Mouse (Mus musculus) midbrain, embryonic 11.5 days (tissue): Measurements from ENCODE around the gene Pou2f1. TPM values are rescaled to one million over a fixed set of nuclear protein-coding genes. Genes with fewer than 3 reads are reported as not detected.
"Not testable (repeated sequence)": the region's sequence is repeated elsewhere in the genome, so short reads cannot be mapped to it uniquely, and the experiment has no call there.

Experiments used
- ATAC-seq: fragments of 200-750 bp; cut with Nextera tagmentation; 2 replicates; pipeline ENCODE4 v1.8.0; 2017; ENCODE audit warnings: moderate TSS enrichment, moderate library complexity; ENCODE audit not compliant: low FRiP score
- DNase-seq: peaks from one replicate; pipeline ENCODE4 v3.0.0; 2015; ENCODE audit warnings: low spot score; ENCODE audit errors: missing footprints
- H3K27ac ChIP-seq: fragments of 300-500 bp; sonication (generic); 2 replicates; pipeline ENCODE4 v1.5.1; 2014; ENCODE audit warnings: low read depth, low read length
- H3K27me3 ChIP-seq: fragments of 300-500 bp; sonication (generic); 2 replicates; pipeline ENCODE4 v1.6.1; 2014; ENCODE audit warnings: mild to moderate bottlenecking, low read length, moderate library complexity, mixed read lengths; ENCODE audit not compliant: control insufficient read depth, insufficient read depth
- H3K36me3 ChIP-seq: fragments of 300-500 bp; sonication (generic); 2 replicates; pipeline ENCODE4 v1.6.1; 2014; ENCODE audit warnings: mild to moderate bottlenecking, low read length, moderate library complexity, mixed read lengths; ENCODE audit not compliant: control insufficient read depth, insufficient read depth
- H3K4me1 ChIP-seq: fragments of 300-500 bp; sonication (generic); 2 replicates; pipeline ENCODE4 v1.6.1; 2014; ENCODE audit warnings: low read length; ENCODE audit not compliant: control insufficient read depth, insufficient read depth
- H3K4me2 ChIP-seq: fragments of 300-500 bp; sonication (generic); 2 replicates; pipeline ENCODE4 v1.6.1; 2014; ENCODE audit warnings: mild to moderate bottlenecking, moderate library complexity
- H3K4me3 ChIP-seq: fragments of 300-500 bp; sonication (generic); 2 replicates; pipeline ENCODE4 v1.5.1; 2014; ENCODE audit warnings: low read depth, low read length
- H3K9ac ChIP-seq: fragments of 300-500 bp; sonication (generic); 2 replicates; pipeline ENCODE4 v1.6.1; 2014; ENCODE audit warnings: low read length
- H3K9me3 ChIP-seq: fragments of 300-500 bp; sonication (generic); 2 replicates; pipeline ENCODE4 v1.6.1; 2016; ENCODE audit warnings: low read length; ENCODE audit not compliant: control insufficient read depth
- WGBS: fragments of 180-500 bp; shearing (Covaris S2); extraction: QIAGEN DNeasy Blood & Tissue Kit; methylation state at CpG from one replicate; pipeline ENCODE4 v1.1.7; 2014; 5-methylcytosine and 5-hydroxymethylcytosine counted together
- polyA plus RNA-seq: library from polyadenylated mRNA; unstranded; fragments of >200 nt; fragmentation: Nextera tagmentation; extraction: Ambion mirVana; gene quantifications from 2 replicates; pipeline ENCODE4 v1.2.1, GENCODE M21; 2014

Pou2f1 gene
- polyA plus RNA-seq, 1 experiment from 2014 or later: 32.1 TPM

- H3K36me3 ChIP-seq, H3K27me3 ChIP-seq, ATAC-seq, H3K9me3 ChIP-seq, H3K27ac ChIP-seq, H3K4me2 ChIP-seq, H3K4me3 ChIP-seq, H3K9ac ChIP-seq: not testable (repeated sequence)
- WGBS: 91% methylated on average over 6 of the region's 7 CpGs
- DNase-seq: peak; percentile 45
- H3K4me1 ChIP-seq: peaks cover 12% of the 10 kb centered on the region
These were observed 7.3 kb downstream of the Pou2f1 start for GRCm38 (mm10) chr1:165995011-165995660.

- H3K9ac ChIP-seq: no peak overlapping the region
- H3K9me3 ChIP-seq: no peaks in the 10 kb centered on the region
- WGBS: 92% methylated on average over 1 of the region's 1 CpGs
- H3K4me2 ChIP-seq: no peak overlapping the region
- DNase-seq (no peak), ATAC-seq (no peak)
- H3K4me3 ChIP-seq: no peak overlapping the region
- H3K27me3 ChIP-seq: no peaks in the 10 kb centered on the region
- no peaks in the 10 kb centered on the region for H3K36me3 ChIP-seq
- H3K4me1 ChIP-seq: peaks cover 5% of the 10 kb centered on the region
- H3K27ac ChIP-seq: no peak overlapping the region
These were observed 8.2 kb downstream of the Pou2f1 start for GRCm38 (mm10) chr1:165994279-165994678.

GRCm38 (mm10) chr1:165993270-165994156, 9.0 kb downstream of the Pou2f1 start:
- WGBS: 84% methylated on average over 6 of the region's 6 CpGs
- no peak overlapping the region for H3K27ac ChIP-seq
- H3K4me3 ChIP-seq: no peak overlapping the region
- ATAC-seq (no peak), DNase-seq (peak; percentile 61)
- H3K4me1 ChIP-seq: peaks cover 5% of the 10 kb centered on the region
- no peaks in the 10 kb centered on the region for H3K9me3 ChIP-seq
- no peaks in the 10 kb centered on the region for H3K36me3 ChIP-seq
- H3K4me2 ChIP-seq: no peak overlapping the region
- H3K27me3 ChIP-seq: no peaks in the 10 kb centered on the region
- H3K9ac ChIP-seq: no peak overlapping the region

- no peaks in the 10 kb centered on the region for H3K27me3 ChIP-seq
- no peak overlapping the region for H3K9ac ChIP-seq
- no peaks in the 10 kb centered on the region for H3K9me3 ChIP-seq
- H3K4me3 ChIP-seq: no peak overlapping the region
- peak; percentile 47 for DNase-seq
- WGBS: 79% methylated on average over 2 of the region's 2 CpGs
- no peak for ATAC-seq
- H3K36me3 ChIP-seq: no peaks in the 10 kb centered on the region
- peaks cover 3% of the 10 kb centered on the region; the same call in 1 of the 2 replicates for H3K4me1 ChIP-seq
- H3K4me2 ChIP-seq: no peak overlapping the region
- H3K27ac ChIP-seq: no peak overlapping the region
These were observed 13.9 kb downstream of the Pou2f1 start for GRCm38 (mm10) chr1:165988536-165988935.

- H3K27ac ChIP-seq: no peak overlapping the region
- no peaks in the 10 kb centered on the region for H3K9me3 ChIP-seq
- 94% methylated on average over 2 of the region's 2 CpGs for WGBS
These were observed 14.4 kb downstream of the Pou2f1 start for GRCm38 (mm10) chr1:165988072-165988471.

GRCm38 (mm10) chr1:165985743-165986360, 16.6 kb downstream of the Pou2f1 start:
- Histone ChIP-seq H3K4me3 (no peak overlapping the region), H3K4me2 (no peak overlapping the region), H3K9ac (no peak overlapping the region), H3K4me1 (no peaks in the 10 kb centered on the region), H3K27me3 (no peaks in the 10 kb centered on the region), H3K36me3 (no peaks in the 10 kb centered on the region), H3K9me3 (no peaks in the 10 kb centered on the region), H3K27ac (no peak overlapping the region)
- ATAC-seq: no peak
- peak; percentile 47 for DNase-seq
- WGBS: 82% methylated on average over 3 of the region's 3 CpGs

More at GRCm38 (mm10) chr1:165988072-165988471, 14.4 kb downstream of the Pou2f1 start:
- no peak overlapping the region for H3K4me2 ChIP-seq
- no peak overlapping the region for H3K9ac ChIP-seq
- H3K4me3 ChIP-seq: no peak overlapping the region
- H3K4me1 ChIP-seq: no peaks in the 10 kb centered on the region
- H3K27me3 ChIP-seq: no peaks in the 10 kb centered on the region
- DNase-seq (no peak), ATAC-seq (no peak)
- no peaks in the 10 kb centered on the region for H3K36me3 ChIP-seq

GRCm38 (mm10) chr1:165985186-165985585, 17.3 kb downstream of the Pou2f1 start:
- no peaks in the 10 kb centered on the region for H3K36me3 ChIP-seq
- WGBS: 87% methylated on average over 3 of the region's 3 CpGs
- no peak overlapping the region for H3K27ac ChIP-seq
- H3K4me2 ChIP-seq: no peak overlapping the region
- DNase-seq (no peak), ATAC-seq (no peak)
- no peaks in the 10 kb centered on the region for H3K9me3 ChIP-seq
- H3K4me1 ChIP-seq: no peaks in the 10 kb centered on the region
- no peak overlapping the region for H3K9ac ChIP-seq
- H3K4me3 ChIP-seq: no peak overlapping the region
- H3K27me3 ChIP-seq: no peaks in the 10 kb centered on the region

GRCm38 (mm10) chr1:165976672-165977448, 25.6 kb downstream of the Pou2f1 start:
- no peak overlapping the region for H3K9ac ChIP-seq
- no peak for DNase-seq
- H3K4me2 ChIP-seq: no peak overlapping the region
- no peak for ATAC-seq
- no peak overlapping the region for H3K4me3 ChIP-seq
- WGBS: 75% methylated on average over 7 of the region's 7 CpGs
- no peaks in the 10 kb centered on the region for H3K27me3 ChIP-seq
- H3K9me3 ChIP-seq: no peaks in the 10 kb centered on the region
- H3K4me1 ChIP-seq: no peaks in the 10 kb centered on the region
- no peak overlapping the region for H3K27ac ChIP-seq
- no peaks in the 10 kb centered on the region for H3K36me3 ChIP-seq
